In genomic region chr12:70345531-70346138, GRCm38 (mm10) we compare ENCODE assay signal across 8 mouse cellular contexts. TPM values are rescaled to one million over a fixed set of nuclear protein-coding genes. Genes with fewer than 3 reads are reported as not detected.
A peak's percentile ranks its signal among the peaks of the same experiment; 100 is the strongest.
DNase-seq lines count a peak whose midpoint lies in the region; ATAC-seq and TF ChIP-seq lines count a peak whose summit lies in the region.

No protein-coding gene starts in this region.

- no peak overlapping the region for H3K9ac ChIP-seq in heart, embryonic 14.5 days (ENCODE audit: low read length)
- H3K9ac ChIP-seq in heart, adult 2 months (ENCODE audit: low read depth, low read length), result no peak overlapping the region
- H3K9ac ChIP-seq in limb, embryonic 11.5 days (ENCODE audit: low read length), result no peak overlapping the region

- H3K4me3 ChIP-seq in heart, embryonic 14.5 days (ENCODE audit: control insufficient read depth in 1 of 2, insufficient read depth in 1 of 2, low read depth in 1 of 2, low read length in 2 of 2), result peak overlapping the region in 1 of 2 experiments; percentile 67; a peak in 3 of 4 replicates
- no peak overlapping the region for H3K4me3 ChIP-seq in heart, adult 2 months
- peak overlapping the region; percentile 79 for H3K4me3 ChIP-seq in hindbrain, embryonic 10.5 days
- H3K4me3 ChIP-seq in limb, embryonic 11.5 days (ENCODE audit: low read depth, low read length), result 0 out of 2 replicates have a peak overlapping the region, but pooled peaks have one; percentile 54

- intact Hi-C loops in heart, adult 2 months (cut with DNase I), result loop anchor here (5.0 kb wide), 2 partner anchors 87 to 113 kb away; partner anchors contain the start of gene Pygl

- TF ChIP-seq POLR2A in heart, adult 2 months (IDR thresholded peaks at IDR 0.05; ENCODE audit: insufficient read depth, low read depth, low read length), result no peak

- H3K27ac ChIP-seq in heart, embryonic 14.5 days (replicated peaks in 1 of 2; ENCODE audit: control insufficient read depth in 1 of 2, insufficient read depth in 1 of 2, low read depth in 2 of 2, low read length in 2 of 2), result no peak overlapping the region
- H3K27ac ChIP-seq in heart, adult 2 months, result no peak overlapping the region
- H3K27ac ChIP-seq in hindbrain, embryonic 10.5 days, result peak overlapping the region; percentile 95
- no peak overlapping the region for H3K27ac ChIP-seq in limb, embryonic 11.5 days (replicated peaks; ENCODE audit: low read depth, low read length)

- 30% methylated on average over 16 of the region's 16 CpGs for WGBS in heart, embryonic 14.5 days
- 34% methylated on average over 16 of the region's 16 CpGs for WGBS in heart, adult 2 months
- WGBS in hindbrain, embryonic 10.5 days, result 27% methylated on average over 16 of the region's 16 CpGs
- WGBS in limb, embryonic 11.5 days, result 29% methylated on average over 16 of the region's 16 CpGs

- TF ChIP-seq EP300 in heart, adult 2 months (IDR thresholded peaks at IDR 0.05; ENCODE audit: insufficient read depth, low read depth, low read length), result no peak

- no peak for ATAC-seq in heart, embryonic 14.5 days (ENCODE audit: insufficient number of reproducible peaks, insufficient read depth, low FRiP score, low read depth)
- ATAC-seq in limb, embryonic 11.5 days (ENCODE audit: insufficient number of reproducible peaks, low FRiP score, low TSS enrichment, low read depth), result no peak
- no peak for ATAC-seq in CD4-positive, CD25-positive, alpha-beta regulatory T cell, adult 4 months

- H3K27me3 ChIP-seq in heart, embryonic 14.5 days (ENCODE audit: control insufficient read depth, insufficient read depth, low read length), result peaks cover 25% of the 10 kb centered on the region
- H3K27me3 ChIP-seq in heart, adult 2 months (ENCODE audit: control insufficient read depth, insufficient read depth, low read length), result peaks cover 8% of the 10 kb centered on the region; the same call in 1 of the 2 replicates
- peaks cover 32% of the 10 kb centered on the region for H3K27me3 ChIP-seq in hindbrain, embryonic 10.5 days (ENCODE audit: insufficient read depth, poor library complexity, severe bottlenecking)
- peaks cover 19% of the 10 kb centered on the region for H3K27me3 ChIP-seq in limb, embryonic 11.5 days (ENCODE audit: control insufficient read depth, insufficient read depth, low read length)

- H3K4me2 ChIP-seq in heart, embryonic 14.5 days (ENCODE audit: low read length), result peak overlapping the region; percentile 98
- 0 out of 2 replicates have a peak overlapping the region, but pooled peaks have one; percentile 95 for H3K4me2 ChIP-seq in limb, embryonic 11.5 days (ENCODE audit: low read depth, severe bottlenecking)

- no peaks in the 10 kb centered on the region for H3K9me3 ChIP-seq in heart, embryonic 14.5 days (ENCODE audit: control insufficient read depth, low read length)
- H3K9me3 ChIP-seq in hindbrain, embryonic 10.5 days, result no peaks in the 10 kb centered on the region
- H3K9me3 ChIP-seq in limb, embryonic 11.5 days (ENCODE audit: control insufficient read depth, low read length), result no peaks in the 10 kb centered on the region

- H3K4me1 ChIP-seq in heart, embryonic 14.5 days (ENCODE audit: control insufficient read depth in 2 of 2, insufficient read depth in 2 of 2, low read length in 2 of 2), result peaks cover 13 to 17% of the 10 kb centered on the region in 2 experiments
- H3K4me1 ChIP-seq in heart, adult 2 months (ENCODE audit: control insufficient read depth, insufficient read depth, low read length), result no peaks in the 10 kb centered on the region
- peaks cover 40% of the 10 kb centered on the region for H3K4me1 ChIP-seq in hindbrain, embryonic 10.5 days (replicated peaks)
- H3K4me1 ChIP-seq in limb, embryonic 11.5 days (ENCODE audit: control insufficient read depth, insufficient read depth, low read length), result peaks cover 14% of the 10 kb centered on the region

- DNase-seq in heart, adult 2 months, result no peak
- peak; percentile 59 to 64 for DNase-seq in cerebellum, postnatal 14 days
- peak; percentile 45 for DNase-seq in hindbrain, embryonic 10.5 days (ENCODE audit: low spot score)
- no peak for DNase-seq in limb, embryonic 11.5 days (ENCODE audit: low spot score)
- DNase-seq in right cerebral cortex, postnatal 4 days, result peak; percentile 71
- no peak for DNase-seq in spleen, postnatal 4 days (ENCODE audit: low spot score in 2 of 2)

- H3K79me2 ChIP-seq in heart, adult 2 months (replicated peaks; ENCODE audit: control insufficient read depth, insufficient read depth, low read length), result no peaks in the 10 kb centered on the region

- no peak for TF ChIP-seq CTCF in heart, adult 2 months (IDR thresholded peaks at IDR 0.05)

- H3K36me3 ChIP-seq in heart, embryonic 14.5 days (ENCODE audit: control insufficient read depth, insufficient read depth, low read length), result no peaks in the 10 kb centered on the region
- no peaks in the 10 kb centered on the region for H3K36me3 ChIP-seq in heart, adult 2 months (ENCODE audit: control insufficient read depth, insufficient read depth, low read length)
- H3K36me3 ChIP-seq in hindbrain, embryonic 10.5 days, result no peaks in the 10 kb centered on the region
- no peaks in the 10 kb centered on the region for H3K36me3 ChIP-seq in limb, embryonic 11.5 days (ENCODE audit: control insufficient read depth, insufficient read depth, low read length)

RNA-seq across cellular contexts. Expression of gene Trim9, which starts 1.8 kb away (rescaled TPM):
- 0.30 and 0.35 TPM in 2 replicates for polyA plus RNA-seq in heart, embryonic 14.5 days (2014; fragmentation: Nextera tagmentation; extraction: Ambion mirVana)
- total RNA-seq in heart, adult 2 months (2021), result under 1 TPM; 0.11 to 0.16 TPM
- 0.12 TPM in 1 of 2 replicates, not detected in the other for polyA plus RNA-seq in heart, adult 2 months (2012; rRNA removed)
- 16.7 and 21.6 TPM in 2 replicates for polyA plus RNA-seq in hindbrain, embryonic 10.5 days (2016; fragmentation: Nextera tagmentation; extraction: Ambion mirVana)
- polyA plus RNA-seq in limb, embryonic 11.5 days (2014; fragmentation: Nextera tagmentation; extraction: Ambion mirVana), result 0.14 and 0.40 TPM in 2 replicates
- polyA plus RNA-seq in CD4-positive, CD25-positive, alpha-beta regulatory T cell, adult 4 months (2017; shearing (Covaris generic)), result under 1 TPM in 1 of 2 experiments, not detected in 1; 0.08 TPM

Comparison
In these comparisons a context has a peak if more than half of its experiments do, and no peak if none do; other contexts are left out.
1. DNase-seq: peak in cerebellum, postnatal 14 days (2 of 2), hindbrain, embryonic 10.5 days (single experiment) and right cerebral cortex, postnatal 4 days (single experiment); none in heart, adult 2 months (0 of 2), limb, embryonic 11.5 days (single experiment) and spleen, postnatal 4 days (0 of 2).
2. RNA of gene Trim9, which starts 1.8 kb away (polyA plus RNA-seq): 16.7 to 21.6 TPM in hindbrain, embryonic 10.5 days; 0.14 to 0.40 TPM in limb, embryonic 11.5 days, 0.30 to 0.35 TPM in heart, embryonic 14.5 days, 0.12 TPM in heart, adult 2 months and 0.08 TPM in CD4-positive, CD25-positive, alpha-beta regulatory T cell, adult 4 months; every median in the first group is over 10 times any median in the second.